Mouse (Mus musculus) CD4-positive, CD25-positive, alpha-beta regulatory T cell, adult 9 weeks (primary cell): ENCODE measurements around the gene Coil. TPM values are rescaled to one million over a fixed set of nuclear protein-coding genes. Genes with fewer than 3 reads are reported as not detected.

ENCODE experiments used
- polyA plus RNA-seq: library from polyadenylated mRNA; unstranded; fragments of 100-300 nt; shearing (Covaris generic); gene quantifications from one replicate; pipeline ENCODE4 v1.2.1, GENCODE M21; 2017

The Coil gene
- polyA plus RNA-seq: 16.5 TPM

GRCm38 (mm10) chr11:88970202-88970732 is at the start of gene Coil:
TSS of gene Coil (plus strand) at chr11:88970252.

GRCm38 (mm10) chr11:88955217-88955969 is 14.7 kb upstream of the Coil start, which contains the start of gene Scpep1:
TSS of gene Scpep1 (minus strand) at chr11:88955465.

GRCm38 (mm10) chr11:88966881-88967361 is 3.1 kb upstream of the Coil start, which contains the start of gene Elobl:
TSS of gene Elobl (minus strand) at chr11:88966931.

GRCm38 (mm10) chr11:88998974-88999722 is 29.1 kb downstream of the Coil start, which contains the start of gene Trim25:
TSS of gene Trim25 (plus strand) at chr11:88999376.

Other genes starting within 250 kb of the Coil start
- 2.4 TPM for gene Akap1, start 105.7 kb upstream of the Coil start, polyA plus RNA-seq
- gene Scpep1, start 14.8 kb upstream of the Coil start, polyA plus RNA-seq: 16.7 TPM
- gene Elobl, start 3.3 kb upstream of the Coil start, polyA plus RNA-seq: not detected
- gene Trim25, start 29.1 kb downstream of the Coil start, polyA plus RNA-seq: 54.8 TPM
- 6.2 TPM for gene Dgke, start 96.6 kb downstream of the Coil start, polyA plus RNA-seq
- gene Gm525, start 103.6 kb downstream of the Coil start, polyA plus RNA-seq: not detected